Mouse (Mus musculus) neural tube, embryonic 15.5 days (tissue): Measurements from ENCODE around the gene Fam69b. TPM values are rescaled to one million over a fixed set of nuclear protein-coding genes. Genes with fewer than 3 reads are reported as not detected.

Source experiments
- ATAC-seq: fragments of 200-750 bp; cut with Nextera tagmentation; 2 replicates; pipeline ENCODE4 v1.8.0; 2017; ENCODE audit warnings: mild to moderate bottlenecking, moderate TSS enrichment, moderate library complexity; ENCODE audit not compliant: low FRiP score
- H3K27ac ChIP-seq: fragments of 300-500 bp; sonication (generic); replicated peaks from 2 replicates; pipeline ENCODE4 v1.5.1; 2015; ENCODE audit warnings: mild to moderate bottlenecking, inconsistent platforms
- H3K27me3 ChIP-seq: fragments of 300-500 bp; sonication (generic); replicated peaks from 2 replicates; pipeline ENCODE4 v1.6.1; 2015; ENCODE audit warnings: inconsistent platforms
- H3K36me3 ChIP-seq: fragments of 300-500 bp; sonication (generic); 2 replicates; pipeline ENCODE4 v1.6.1; 2015; ENCODE audit warnings: inconsistent platforms
- H3K4me1 ChIP-seq: fragments of 300-500 bp; sonication (generic); 2 replicates; pipeline ENCODE4 v1.6.1; 2015; ENCODE audit warnings: inconsistent platforms
- H3K4me2 ChIP-seq: fragments of 300-500 bp; sonication (generic); 2 replicates; pipeline ENCODE4 v1.6.1; 2015; ENCODE audit warnings: inconsistent platforms, mild to moderate bottlenecking, moderate library complexity
- H3K4me3 ChIP-seq: fragments of 300-500 bp; sonication (generic); replicated peaks from 2 replicates; pipeline ENCODE4 v1.5.1; 2015; ENCODE audit warnings: mild to moderate bottlenecking, inconsistent platforms
- H3K9ac ChIP-seq: fragments of 300-500 bp; sonication (generic); replicated peaks from 2 replicates; pipeline ENCODE4 v1.6.1; 2015; ENCODE audit warnings: mild to moderate bottlenecking, inconsistent platforms
- H3K9me3 ChIP-seq: fragments of 300-500 bp; sonication (generic); replicated peaks from 2 replicates; pipeline ENCODE4 v1.6.1; 2016; ENCODE audit warnings: inconsistent platforms
- WGBS: fragments of 180-500 bp; shearing (Covaris S2); methylation state at CpG from one replicate; pipeline ENCODE4 v1.1.7; 2015; ENCODE audit warnings: mixed read lengths; 5-methylcytosine and 5-hydroxymethylcytosine counted together
- polyA plus RNA-seq: library from polyadenylated mRNA; unstranded; fragments of >200 nt; fragmentation: Nextera tagmentation; extraction: Ambion mirVana; gene quantifications from 2 replicates; pipeline ENCODE4 v1.2.1, GENCODE M21; 2015

Gene Fam69b
- polyA plus RNA-seq: 121 and 145 TPM in 2 replicates

GRCm38 (mm10) chr2:26627921-26628739 lies at the start of gene Fam69b:
Gene Fam69b (plus strand): TSS chr2:26628457.
- Histone ChIP-seq H3K9ac (peak within 1 kb of the TSS; percentile 98), H3K27me3 (no peaks in the 10 kb centered on the region), H3K4me2 (peak within 1 kb of the TSS; percentile 90), H3K27ac (peak within 1 kb of the TSS; percentile 89), H3K4me3 (peak within 1 kb of the TSS; percentile 78), H3K36me3 (no peaks in the 10 kb centered on the region), H3K9me3 (no peaks in the 10 kb centered on the region), H3K4me1 (peaks cover 50% of the 10 kb centered on the region)
- WGBS: under 1% methylated on average over 51 of the region's 70 CpGs
- ATAC-seq: peak; percentile 83

GRCm38 (mm10) chr2:26579714-26580113 lies 48.5 kb upstream of the Fam69b start, which contains the start of gene Egfl7:
Gene Egfl7 (plus strand): TSS chr2:26580014.
- H3K4me3 ChIP-seq: no peak within 1 kb of the TSS
- no peak within 1 kb of the TSS for H3K4me2 ChIP-seq
- 0 out of 2 replicates have a peak, but pooled peaks cover 6% of the 10 kb centered on the region for H3K4me1 ChIP-seq
- ATAC-seq: no peak
- H3K27ac ChIP-seq: no peak within 1 kb of the TSS
- no peaks in the 10 kb centered on the region for H3K27me3 ChIP-seq
- H3K9me3 ChIP-seq: no peaks in the 10 kb centered on the region
- 96% methylated on average over 1 of the region's 1 CpGs for WGBS
- no peaks in the 10 kb centered on the region for H3K36me3 ChIP-seq
- H3K9ac ChIP-seq: no peak within 1 kb of the TSS

- Histone ChIP-seq H3K9ac (no peak overlapping the region), H3K4me2 (no peak overlapping the region), H3K36me3 (no peaks in the 10 kb centered on the region), H3K9me3 (no peaks in the 10 kb centered on the region), H3K27me3 (no peaks in the 10 kb centered on the region), H3K4me3 (no peak overlapping the region), H3K27ac (no peak overlapping the region), H3K4me1 (0 out of 2 replicates have a peak, but pooled peaks cover 6% of the 10 kb centered on the region)
- WGBS: 94% methylated on average over 5 of the region's 5 CpGs
- ATAC-seq: no peak
These were observed 47.5 kb upstream of the Fam69b start for GRCm38 (mm10) chr2:26580751-26581150.

GRCm38 (mm10) chr2:26582203-26582602 lies 46.1 kb upstream of the Fam69b start:
- no peak overlapping the region for H3K27ac ChIP-seq
- no peak overlapping the region for H3K9ac ChIP-seq
- H3K4me2 ChIP-seq: no peak overlapping the region
- H3K9me3 ChIP-seq: no peaks in the 10 kb centered on the region
- ATAC-seq: no peak
- H3K4me3 ChIP-seq: no peak overlapping the region
- no peaks in the 10 kb centered on the region for H3K27me3 ChIP-seq
- peaks cover 16% of the 10 kb centered on the region for H3K4me1 ChIP-seq
- H3K36me3 ChIP-seq: no peaks in the 10 kb centered on the region
- WGBS: 74% methylated on average over 2 of the region's 2 CpGs

- H3K36me3 ChIP-seq: no peaks in the 10 kb centered on the region
- H3K4me2 ChIP-seq: no peak overlapping the region
- 70% methylated on average over 7 of the region's 7 CpGs for WGBS
- no peaks in the 10 kb centered on the region for H3K9me3 ChIP-seq
- no peaks in the 10 kb centered on the region for H3K27me3 ChIP-seq
- no peak overlapping the region for H3K9ac ChIP-seq
- no peak for ATAC-seq
- peaks cover 20% of the 10 kb centered on the region for H3K4me1 ChIP-seq
- no peak overlapping the region for H3K4me3 ChIP-seq
- H3K27ac ChIP-seq: no peak overlapping the region
These were observed 45.5 kb upstream of the Fam69b start for GRCm38 (mm10) chr2:26582741-26583140.

GRCm38 (mm10) chr2:26583640-26584039 lies 44.6 kb upstream of the Fam69b start:
- H3K4me1 ChIP-seq: peaks cover 14% of the 10 kb centered on the region
- H3K4me3 ChIP-seq: peak overlapping the region; percentile 4
- no peaks in the 10 kb centered on the region for H3K9me3 ChIP-seq
- no peaks in the 10 kb centered on the region for H3K36me3 ChIP-seq
- no peak overlapping the region for H3K9ac ChIP-seq
- no peak for ATAC-seq
- WGBS: 70% methylated on average over 11 of the region's 11 CpGs
- no peak overlapping the region for H3K4me2 ChIP-seq
- no peaks in the 10 kb centered on the region for H3K27me3 ChIP-seq
- H3K27ac ChIP-seq: no peak overlapping the region

- Histone ChIP-seq H3K27ac (peak overlapping the region; percentile 56), H3K36me3 (no peaks in the 10 kb centered on the region), H3K9ac (no peak overlapping the region), H3K4me2 (peak overlapping the region; percentile 81), H3K4me3 (peak overlapping the region; percentile 58), H3K9me3 (no peaks in the 10 kb centered on the region), H3K4me1 (peaks cover 14% of the 10 kb centered on the region), H3K27me3 (no peaks in the 10 kb centered on the region)
- no peak for ATAC-seq
- WGBS: 56% methylated on average over 6 of the region's 6 CpGs
These were observed 42.5 kb upstream of the Fam69b start for GRCm38 (mm10) chr2:26585713-26586112.

- peak within 1 kb of the TSS; percentile 81 for H3K4me2 ChIP-seq
- H3K36me3 ChIP-seq: no peaks in the 10 kb centered on the region
- peak within 1 kb of the TSS; percentile 58 for H3K4me3 ChIP-seq
- WGBS: under 1% methylated on average over 64 of the region's 65 CpGs
- H3K27me3 ChIP-seq: no peaks in the 10 kb centered on the region
- H3K27ac ChIP-seq: peak within 1 kb of the TSS; percentile 58
- peak; percentile 81 for ATAC-seq
- no peaks in the 10 kb centered on the region for H3K9me3 ChIP-seq
- peaks cover 16% of the 10 kb centered on the region for H3K4me1 ChIP-seq
- peak within 1 kb of the TSS; percentile 67 for H3K9ac ChIP-seq
These were observed 41.8 kb upstream of the Fam69b start, which contains the start of gene Gm20532 for GRCm38 (mm10) chr2:26586294-26587043. Gene Gm20532 (plus strand): TSS chr2:26586639.

GRCm38 (mm10) chr2:26587044-26587405 lies 41.2 kb upstream of the Fam69b start:
- ATAC-seq: peak; percentile 70
- Histone ChIP-seq H3K36me3 (no peaks in the 10 kb centered on the region), H3K4me3 (peak overlapping the region; percentile 58), H3K27me3 (no peaks in the 10 kb centered on the region), H3K9ac (peak overlapping the region; percentile 67), H3K27ac (peak overlapping the region; percentile 58), H3K4me1 (peaks cover 17% of the 10 kb centered on the region), H3K9me3 (no peaks in the 10 kb centered on the region), H3K4me2 (peak overlapping the region; percentile 81)
- 5% methylated on average over 11 of the region's 11 CpGs for WGBS

- Histone ChIP-seq H3K9me3 (no peaks in the 10 kb centered on the region), H3K4me3 (no peak overlapping the region), H3K36me3 (no peaks in the 10 kb centered on the region), H3K9ac (no peak overlapping the region), H3K4me1 (peaks cover 17% of the 10 kb centered on the region), H3K4me2 (peak overlapping the region; percentile 25; the same call in 1 of the 2 replicates), H3K27ac (0 out of 2 replicates have a peak overlapping the region, but pooled peaks have one; percentile 9), H3K27me3 (no peaks in the 10 kb centered on the region)
- 66% methylated on average over 4 of the region's 4 CpGs for WGBS
- ATAC-seq: no peak
These were observed 39.7 kb upstream of the Fam69b start for GRCm38 (mm10) chr2:26588573-26588972.

GRCm38 (mm10) chr2:26589284-26589683 lies 39.0 kb upstream of the Fam69b start:
- 92% methylated on average over 10 of the region's 10 CpGs for WGBS
- no peaks in the 10 kb centered on the region for H3K36me3 ChIP-seq
- no peak for ATAC-seq
- peaks cover 17% of the 10 kb centered on the region for H3K4me1 ChIP-seq
- H3K4me2 ChIP-seq: peak overlapping the region; percentile 17; the same call in 1 of the 2 replicates
- H3K4me3 ChIP-seq: no peak overlapping the region
- H3K9me3 ChIP-seq: no peaks in the 10 kb centered on the region
- no peak overlapping the region for H3K27ac ChIP-seq
- H3K27me3 ChIP-seq: no peaks in the 10 kb centered on the region
- no peak overlapping the region for H3K9ac ChIP-seq
